Mouse (Mus musculus): Measurements from ENCODE around the gene Thap8. TPM values are rescaled to one million over a fixed set of nuclear protein-coding genes. Genes with fewer than 3 reads are reported as not detected.

Thap8 gene
- 0.58 and 0.61 TPM in 2 replicates for polyA plus RNA-seq (2014; fragmentation: Nextera tagmentation; extraction: Ambion mirVana)

DNA sequence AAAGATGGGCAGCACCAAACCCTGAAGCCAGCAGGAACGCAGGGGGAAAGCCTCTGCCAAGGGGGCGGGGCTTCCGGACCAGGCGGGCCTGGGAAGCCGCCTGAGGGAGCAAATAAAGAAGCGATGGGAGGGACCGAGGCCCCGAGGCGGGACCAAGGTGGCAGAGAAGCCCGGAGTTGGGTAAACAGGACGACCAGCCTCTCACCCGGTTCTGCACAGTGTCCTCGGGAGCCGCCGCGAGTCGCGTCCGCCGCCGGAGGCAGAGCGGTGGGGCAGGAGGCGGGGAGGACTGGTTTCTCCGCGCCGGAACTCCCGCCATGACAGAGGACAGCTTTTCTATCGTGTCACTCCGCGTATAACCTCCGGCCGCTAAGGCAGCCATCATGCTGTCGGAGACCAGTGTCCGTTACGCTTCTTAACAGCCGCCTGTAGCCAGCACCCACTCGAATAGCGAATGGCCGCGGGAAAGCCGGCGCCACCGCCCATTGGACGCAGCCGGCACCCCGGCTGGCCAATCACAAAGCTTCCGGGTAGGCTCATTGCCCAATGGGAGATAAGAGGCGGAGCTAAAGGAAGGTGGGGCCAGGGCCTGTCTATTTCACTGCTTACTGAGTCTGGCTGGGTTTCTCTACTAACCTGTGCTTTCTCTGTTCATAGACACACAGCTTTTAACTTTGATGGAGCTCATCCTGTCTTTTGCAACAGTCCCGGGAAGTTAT, at the start of gene Thap8, which contains the start of gene Wdr62:
Gene Thap8 (plus strand): TSS at position 144 of the 719 bp plus-strand sequence.
Gene Wdr62 (minus strand): TSS at position 469 of the 719 bp plus-strand sequence.
- H3K4me2 ChIP-seq (ENCODE audit: low read length): peak within 1 kb of the TSS; percentile 93
- DNase-seq (peak; percentile 97), ATAC-seq (ENCODE audit: low FRiP score, low TSS enrichment) (peak; percentile 96)
- peak within 1 kb of the TSS; percentile 95 for H3K27ac ChIP-seq (replicated peaks; ENCODE audit: low read depth, low read length)
- WGBS: under 1% methylated on average over 49 of the region's 49 CpGs
- H3K4me1 ChIP-seq (ENCODE audit: control insufficient read depth, insufficient read depth, low read length): peaks cover 9% of the 10 kb centered on the region; the same call in 1 of the 2 replicates
- H3K9me3 ChIP-seq (ENCODE audit: control insufficient read depth, low read length): no peaks in the 10 kb centered on the region
- no peaks in the 10 kb centered on the region for H3K27me3 ChIP-seq (ENCODE audit: control insufficient read depth, insufficient read depth, low read length)
- peak within 1 kb of the TSS; percentile 61 for H3K4me3 ChIP-seq (replicated peaks; ENCODE audit: low read depth, low read length)
- peak within 1 kb of the TSS; percentile 47 for H3K9ac ChIP-seq (replicated peaks; ENCODE audit: low read length)
- no peaks in the 10 kb centered on the region for H3K36me3 ChIP-seq (ENCODE audit: control insufficient read depth, insufficient read depth, low read length)

- peak overlapping the region; percentile 94 for H3K27ac ChIP-seq (replicated peaks; ENCODE audit: low read depth, low read length)
- H3K4me3 ChIP-seq (replicated peaks; ENCODE audit: low read depth, low read length): peak overlapping the region; percentile 73
- H3K36me3 ChIP-seq (ENCODE audit: control insufficient read depth, insufficient read depth, low read length): peaks cover 51% of the 10 kb centered on the region
- peak overlapping the region; percentile 74 for H3K4me2 ChIP-seq (ENCODE audit: low read length)
- DNase-seq (no peak), ATAC-seq (ENCODE audit: low FRiP score, low TSS enrichment) (no peak; the same call in 1 of the 2 replicates)
- H3K9me3 ChIP-seq (ENCODE audit: control insufficient read depth, low read length): no peaks in the 10 kb centered on the region
- H3K27me3 ChIP-seq (ENCODE audit: control insufficient read depth, insufficient read depth, low read length): no peaks in the 10 kb centered on the region
- under 1% methylated on average over 16 of the region's 16 CpGs for WGBS
- H3K9ac ChIP-seq (replicated peaks; ENCODE audit: low read length): peak overlapping the region; percentile 74
- H3K4me1 ChIP-seq (ENCODE audit: control insufficient read depth, insufficient read depth, low read length): peaks cover 19% of the 10 kb centered on the region
These were observed 48.6 kb upstream of the Thap8 start for GRCm38 (mm10) chr7:30231328-30231668.

DNA sequence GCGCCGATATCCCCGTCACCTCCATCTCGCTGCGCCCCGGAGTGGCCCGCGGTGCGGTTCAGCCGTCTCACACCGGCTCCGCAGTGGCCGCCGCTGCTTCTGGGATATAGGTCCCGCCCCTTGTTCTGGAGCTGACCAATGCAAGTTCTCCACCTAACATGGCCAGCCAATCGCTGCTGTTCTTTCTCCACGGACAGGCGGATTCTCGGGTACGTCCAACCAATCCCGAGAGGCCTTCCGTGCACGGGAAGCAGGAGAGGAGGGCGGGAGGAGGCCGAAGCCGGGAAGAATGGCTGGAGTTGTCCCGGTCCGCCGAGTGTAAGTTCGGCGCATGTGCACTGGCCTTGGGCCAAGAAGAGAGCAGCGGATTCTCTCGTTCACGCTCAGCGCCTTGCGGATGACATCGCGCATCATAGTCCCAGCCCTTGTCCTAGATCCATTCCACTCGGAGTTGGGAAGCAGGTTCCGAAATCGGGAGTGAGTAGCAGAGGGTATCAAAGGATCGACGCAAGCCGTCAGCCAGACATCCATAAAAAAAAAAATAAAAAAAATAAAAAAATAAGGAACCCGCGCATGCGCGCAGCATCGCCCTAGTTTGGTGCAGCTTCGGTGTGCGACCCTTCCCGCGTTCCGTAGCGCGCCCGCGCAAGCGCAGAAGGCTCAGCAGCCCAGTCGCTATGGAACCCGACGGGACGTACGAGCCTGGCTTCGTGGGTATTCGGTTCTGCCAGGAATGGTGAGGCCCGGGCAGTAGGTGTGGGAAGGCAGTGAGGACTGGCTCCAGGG, 48.0 kb upstream of the Thap8 start, which contains the start of the genes Polr2i and Tbcb:
Gene Polr2i (plus strand): TSS at position 280 of the 786 bp plus-strand sequence.
Gene Tbcb (minus strand): TSS at position 604 of the 786 bp plus-strand sequence.
- DNase-seq: peak; percentile 99
- WGBS: under 1% methylated on average over 67 of the region's 67 CpGs
- Histone ChIP-seq H3K27ac (replicated peaks; ENCODE audit: low read depth, low read length) (peak within 1 kb of the TSS; percentile 94), H3K36me3 (ENCODE audit: control insufficient read depth, insufficient read depth, low read length) (peaks cover 45% of the 10 kb centered on the region), H3K9ac (replicated peaks; ENCODE audit: low read length) (peak within 1 kb of the TSS; percentile 74), H3K4me2 (ENCODE audit: low read length) (peak within 1 kb of the TSS; percentile 74), H3K4me3 (replicated peaks; ENCODE audit: low read depth, low read length) (peak within 1 kb of the TSS; percentile 73), H3K9me3 (ENCODE audit: control insufficient read depth, low read length) (no peaks in the 10 kb centered on the region), H3K4me1 (ENCODE audit: control insufficient read depth, insufficient read depth, low read length) (peaks cover 19% of the 10 kb centered on the region), H3K27me3 (ENCODE audit: control insufficient read depth, insufficient read depth, low read length) (no peaks in the 10 kb centered on the region)
- ATAC-seq (ENCODE audit: low FRiP score, low TSS enrichment): peak; percentile 94

DNA sequence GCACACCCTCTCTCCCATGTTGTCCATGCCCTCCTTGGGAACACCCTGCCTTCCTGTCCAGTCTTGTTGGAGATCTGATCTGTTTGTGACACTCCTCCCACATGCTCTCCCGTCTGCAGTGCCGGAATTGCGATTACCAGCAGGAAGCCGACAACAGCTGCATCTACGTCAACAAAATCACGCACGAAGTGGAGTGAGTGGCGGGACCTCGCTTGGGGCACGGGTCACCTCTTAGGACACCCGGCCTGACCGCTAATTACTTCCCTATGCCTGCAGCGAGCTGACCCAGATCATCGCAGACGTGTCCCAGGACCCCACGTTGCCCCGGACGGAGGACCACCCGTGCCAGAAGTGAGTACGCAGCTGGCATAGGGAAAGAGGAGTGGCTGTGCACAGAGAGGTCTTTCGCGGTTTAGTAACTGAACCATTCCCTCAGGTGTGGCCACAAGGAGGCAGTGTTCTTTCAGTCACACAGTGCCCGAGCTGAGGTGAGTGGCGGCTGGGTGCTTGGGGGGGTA, 47.2 kb upstream of the Thap8 start:
- Histone ChIP-seq H3K9ac (replicated peaks; ENCODE audit: low read length) (peak overlapping the region; percentile 74), H3K27me3 (ENCODE audit: control insufficient read depth, insufficient read depth, low read length) (no peaks in the 10 kb centered on the region), H3K27ac (replicated peaks; ENCODE audit: low read depth, low read length) (peak overlapping the region; percentile 94), H3K4me2 (ENCODE audit: low read length) (peak overlapping the region; percentile 69), H3K9me3 (ENCODE audit: control insufficient read depth, low read length) (no peaks in the 10 kb centered on the region), H3K4me3 (replicated peaks; ENCODE audit: low read depth, low read length) (peak overlapping the region; percentile 73), H3K4me1 (ENCODE audit: control insufficient read depth, insufficient read depth, low read length) (peaks cover 19% of the 10 kb centered on the region), H3K36me3 (ENCODE audit: control insufficient read depth, insufficient read depth, low read length) (peaks cover 37% of the 10 kb centered on the region)
- DNase-seq: peak; percentile 62
- ATAC-seq (ENCODE audit: low FRiP score, low TSS enrichment): no peak; the same call in 1 of the 2 replicates
- 5% methylated on average over 24 of the region's 24 CpGs for WGBS

DNA sequence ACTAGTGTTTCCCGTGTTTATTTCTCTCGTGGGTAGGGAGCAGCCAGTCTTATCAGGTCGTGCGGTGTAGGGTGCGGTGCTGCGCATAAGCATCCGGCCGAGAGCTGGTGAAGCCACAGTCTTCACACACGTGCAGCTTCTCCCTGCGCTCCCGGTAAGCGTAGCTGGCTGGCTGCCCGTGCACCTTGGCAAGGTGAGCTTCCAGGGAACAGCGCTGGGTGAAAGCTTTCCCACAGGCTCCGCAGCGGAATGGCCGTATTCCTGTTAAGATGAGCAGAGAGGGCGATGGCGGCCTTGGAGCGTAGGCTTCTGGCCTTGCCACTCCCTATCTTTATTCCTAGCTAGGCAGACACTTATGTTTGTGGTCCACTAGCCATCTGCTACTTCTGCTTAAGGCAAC, 46.5 kb upstream of the Thap8 start:
- ATAC-seq (ENCODE audit: low FRiP score, low TSS enrichment): no peak
- Histone ChIP-seq H3K27ac (replicated peaks; ENCODE audit: low read depth, low read length) (no peak overlapping the region), H3K4me1 (ENCODE audit: control insufficient read depth, insufficient read depth, low read length) (peaks cover 19% of the 10 kb centered on the region), H3K36me3 (ENCODE audit: control insufficient read depth, insufficient read depth, low read length) (peaks cover 30% of the 10 kb centered on the region), H3K4me3 (replicated peaks; ENCODE audit: low read depth, low read length) (no peak overlapping the region), H3K9me3 (ENCODE audit: control insufficient read depth, low read length) (no peaks in the 10 kb centered on the region), H3K4me2 (ENCODE audit: low read length) (peak overlapping the region; percentile 69; the same call in 1 of the 2 replicates), H3K9ac (replicated peaks; ENCODE audit: low read length) (no peak overlapping the region), H3K27me3 (ENCODE audit: control insufficient read depth, insufficient read depth, low read length) (no peaks in the 10 kb centered on the region)
- DNase-seq: no peak
- 92% methylated on average over 20 of the region's 20 CpGs for WGBS

- Histone ChIP-seq H3K9me3 (ENCODE audit: control insufficient read depth, low read length) (no peaks in the 10 kb centered on the region), H3K9ac (replicated peaks; ENCODE audit: low read length) (no peak overlapping the region)
These were observed 45.5 kb upstream of the Thap8 start for GRCm38 (mm10) chr7:30234276-30234858.

GRCm38 (mm10) chr7:30235091-30235490, 44.8 kb upstream of the Thap8 start:
- Histone ChIP-seq H3K27me3 (ENCODE audit: control insufficient read depth, insufficient read depth, low read length) (no peaks in the 10 kb centered on the region), H3K27ac (replicated peaks; ENCODE audit: low read depth, low read length) (no peak overlapping the region), H3K9me3 (ENCODE audit: control insufficient read depth, low read length) (no peaks in the 10 kb centered on the region), H3K4me3 (replicated peaks; ENCODE audit: low read depth, low read length) (no peak overlapping the region), H3K4me1 (ENCODE audit: control insufficient read depth, insufficient read depth, low read length) (peaks cover 19% of the 10 kb centered on the region), H3K4me2 (ENCODE audit: low read length) (no peak overlapping the region), H3K36me3 (ENCODE audit: control insufficient read depth, insufficient read depth, low read length) (peaks cover 29% of the 10 kb centered on the region), H3K9ac (replicated peaks; ENCODE audit: low read length) (no peak overlapping the region)
- ATAC-seq (ENCODE audit: low FRiP score, low TSS enrichment): no peak
- 92% methylated on average over 8 of the region's 8 CpGs for WGBS
- DNase-seq: no peak

More at GRCm38 (mm10) chr7:30234276-30234858, 45.5 kb upstream of the Thap8 start:
- WGBS: 96% methylated on average over 15 of the region's 15 CpGs
- no peak for DNase-seq
- no peaks in the 10 kb centered on the region for H3K27me3 ChIP-seq (ENCODE audit: control insufficient read depth, insufficient read depth, low read length)
- ATAC-seq (ENCODE audit: low FRiP score, low TSS enrichment): no peak
- H3K4me1 ChIP-seq (ENCODE audit: control insufficient read depth, insufficient read depth, low read length): peaks cover 19% of the 10 kb centered on the region
- H3K27ac ChIP-seq (replicated peaks; ENCODE audit: low read depth, low read length): no peak overlapping the region
- H3K4me3 ChIP-seq (replicated peaks; ENCODE audit: low read depth, low read length): no peak overlapping the region
- H3K36me3 ChIP-seq (ENCODE audit: control insufficient read depth, insufficient read depth, low read length): peaks cover 29% of the 10 kb centered on the region
- H3K4me2 ChIP-seq (ENCODE audit: low read length): no peak overlapping the region

GRCm38 (mm10) chr7:30235625-30236024, 44.3 kb upstream of the Thap8 start, which contains the start of gene Ovol3:
TSS of gene Ovol3 (minus strand) at chr7:30235725.
- Histone ChIP-seq H3K9ac (replicated peaks; ENCODE audit: low read length) (no peak within 1 kb of the TSS), H3K36me3 (ENCODE audit: control insufficient read depth, insufficient read depth, low read length) (peaks cover 26% of the 10 kb centered on the region), H3K4me3 (replicated peaks; ENCODE audit: low read depth, low read length) (no peak within 1 kb of the TSS), H3K9me3 (ENCODE audit: control insufficient read depth, low read length) (no peaks in the 10 kb centered on the region), H3K27ac (replicated peaks; ENCODE audit: low read depth, low read length) (no peak within 1 kb of the TSS), H3K27me3 (ENCODE audit: control insufficient read depth, insufficient read depth, low read length) (no peaks in the 10 kb centered on the region), H3K4me1 (ENCODE audit: control insufficient read depth, insufficient read depth, low read length) (peaks cover 16% of the 10 kb centered on the region), H3K4me2 (ENCODE audit: low read length) (no peak within 1 kb of the TSS)
- WGBS: 84% methylated on average over 4 of the region's 4 CpGs
- no peak for ATAC-seq (ENCODE audit: low FRiP score, low TSS enrichment)
- no peak for DNase-seq

All from midbrain, embryonic 14.5 days (tissue).